Mouse (Mus musculus): ENCODE data around the gene Zfp809.
A peak's percentile ranks its signal among the peaks of the same experiment; 100 is the strongest.
"Not testable (repeated sequence)": the region's sequence is repeated elsewhere in the genome, so short reads cannot be mapped to it uniquely, and the experiment has no call there.

Gene Zfp809

GRCm38 (mm10) chr9:22225581-22226388 is at the start of gene Zfp809:
Zfp809 (plus strand) TSS chr9:22225714.
- DNase-seq (ENCODE audit: low spot score) = peak; percentile 97

DNA sequence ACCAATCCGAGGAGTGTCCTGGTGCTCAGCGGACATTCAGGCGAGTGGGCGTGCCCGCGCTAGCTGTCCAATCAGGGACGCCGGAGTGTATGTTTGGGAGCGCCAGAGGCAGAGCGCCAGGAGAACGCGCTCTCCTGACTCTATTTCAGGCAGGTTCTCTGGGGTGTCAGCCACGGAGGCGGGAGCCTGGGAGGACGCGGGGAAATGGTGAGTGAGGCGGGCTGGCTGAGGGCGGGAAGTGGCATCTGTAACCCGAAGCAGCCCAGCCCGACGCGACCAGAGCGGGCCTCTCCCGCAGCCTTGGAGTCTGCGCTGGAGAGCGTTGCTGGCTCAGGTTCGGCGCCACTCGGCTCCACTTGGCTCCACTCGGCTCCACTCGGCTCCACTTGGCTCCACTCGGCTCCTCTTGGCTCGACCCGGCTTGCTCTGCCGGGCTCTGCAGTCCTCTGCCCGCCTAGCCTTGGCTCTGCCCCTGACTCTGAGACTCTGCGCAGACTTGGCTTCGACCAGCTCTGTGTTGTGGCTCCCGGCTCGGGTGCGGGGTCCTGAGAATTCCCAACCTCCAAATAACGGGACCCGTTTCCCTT is 37.4 kb upstream of the Zfp809 start, which contains the start of gene Zfp872:
TSS of gene Zfp872 (plus strand) at position 66 of the 587 bp plus-strand sequence.
- DNase-seq (ENCODE audit: low spot score) = peak; percentile 81

DNA sequence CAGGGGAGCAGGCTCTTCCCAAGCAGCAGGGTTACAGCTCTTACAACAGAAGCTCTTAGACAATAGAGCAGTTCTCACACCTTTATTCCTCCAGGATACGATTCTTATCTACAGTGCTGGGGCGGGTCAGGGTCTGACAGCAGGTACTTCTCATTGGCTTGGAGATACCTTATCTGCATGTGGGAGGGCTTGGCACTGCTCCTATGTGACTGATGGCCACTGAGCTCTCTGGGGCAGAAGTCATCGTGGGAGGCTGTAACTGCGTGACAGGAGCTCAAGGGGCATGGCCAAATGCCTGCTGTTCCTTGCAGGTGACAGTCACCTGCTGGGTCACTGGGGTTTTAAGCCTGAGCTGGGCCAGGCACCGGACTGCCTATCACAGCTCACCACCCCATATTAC is 29.1 kb upstream of the Zfp809 start:
- no peak for DNase-seq (ENCODE audit: low spot score)

GRCm38 (mm10) chr9:22213785-22214194 is 11.7 kb upstream of the Zfp809 start:
- DNase-seq (ENCODE audit: low spot score) = peak; percentile 78

DNA sequence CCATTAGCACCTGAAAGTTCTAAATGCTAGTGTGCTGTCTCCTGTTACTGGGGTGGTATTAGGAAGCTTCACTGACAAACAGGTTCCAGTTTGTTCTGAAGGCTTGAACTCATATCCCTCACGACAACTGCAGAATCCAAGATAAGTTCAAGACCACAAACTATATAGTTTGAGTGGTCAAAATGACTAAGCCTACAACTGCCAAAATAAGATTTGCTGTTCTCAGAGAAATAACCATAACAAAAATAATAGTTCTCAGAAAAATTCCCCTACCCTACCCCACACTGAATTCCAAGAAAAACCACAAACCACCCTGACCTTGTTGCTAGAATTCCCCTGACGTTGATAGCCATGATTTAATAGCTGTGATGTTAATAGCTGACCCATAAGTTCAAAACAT is 11.0 kb upstream of the Zfp809 start:
- no peak for DNase-seq (ENCODE audit: low spot score)

DNA sequence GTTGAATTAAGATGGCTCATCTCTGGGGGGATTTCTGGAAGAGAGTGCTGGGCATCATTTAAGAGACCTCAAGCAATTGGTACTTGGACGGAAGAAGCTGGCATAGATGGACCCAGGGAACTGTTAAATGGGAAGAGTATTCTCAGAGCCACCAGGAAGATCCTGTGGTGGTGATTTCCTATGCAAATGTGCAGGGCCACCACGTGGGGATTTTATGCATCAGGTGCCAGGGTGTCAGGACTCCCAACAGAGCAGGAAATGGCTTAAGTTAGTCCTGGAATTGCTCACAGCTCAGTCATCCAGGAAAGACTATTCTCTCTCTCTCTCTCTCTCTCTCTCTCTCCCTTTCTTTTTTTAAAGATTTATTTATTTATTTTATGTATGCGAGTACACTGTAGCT is 8.8 kb upstream of the Zfp809 start:
- DNase-seq (ENCODE audit: low spot score) = no peak

DNA sequence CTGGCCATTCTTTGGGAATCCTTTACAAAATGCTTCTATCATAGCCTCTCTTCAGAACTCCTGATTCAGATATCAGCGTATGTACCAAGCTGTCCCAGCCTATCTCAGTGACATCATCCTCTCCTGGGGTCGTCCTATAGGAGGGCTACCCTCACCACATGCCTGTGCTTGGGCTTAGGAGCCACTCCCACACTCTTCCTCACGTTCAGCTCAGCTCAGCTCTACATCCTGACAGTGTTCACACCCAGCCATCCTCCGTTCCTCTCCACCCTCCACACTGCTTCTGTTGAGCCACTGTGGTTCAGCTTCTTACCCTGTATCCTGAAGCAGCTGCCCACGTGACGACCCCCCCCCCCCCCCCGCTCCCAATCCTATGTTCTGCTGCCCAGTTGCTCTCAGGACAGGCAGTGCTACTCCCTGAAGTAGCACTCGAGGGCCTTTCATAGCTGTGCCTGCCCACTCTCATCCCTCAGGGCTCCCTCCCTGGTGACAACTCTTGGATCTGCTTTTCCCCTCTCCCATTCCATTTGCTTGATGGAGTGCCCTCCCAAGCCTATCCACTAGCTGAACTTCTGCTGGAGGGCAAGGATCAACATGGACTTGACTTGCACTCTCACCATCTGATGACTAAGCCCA is 7.5 kb upstream of the Zfp809 start:
- no peak for DNase-seq (ENCODE audit: low spot score)

- DNase-seq (ENCODE audit: low spot score) = no peak
Observed at GRCm38 (mm10) chr9:22224066-22224465, 1.4 kb upstream of the Zfp809 start.

DNA sequence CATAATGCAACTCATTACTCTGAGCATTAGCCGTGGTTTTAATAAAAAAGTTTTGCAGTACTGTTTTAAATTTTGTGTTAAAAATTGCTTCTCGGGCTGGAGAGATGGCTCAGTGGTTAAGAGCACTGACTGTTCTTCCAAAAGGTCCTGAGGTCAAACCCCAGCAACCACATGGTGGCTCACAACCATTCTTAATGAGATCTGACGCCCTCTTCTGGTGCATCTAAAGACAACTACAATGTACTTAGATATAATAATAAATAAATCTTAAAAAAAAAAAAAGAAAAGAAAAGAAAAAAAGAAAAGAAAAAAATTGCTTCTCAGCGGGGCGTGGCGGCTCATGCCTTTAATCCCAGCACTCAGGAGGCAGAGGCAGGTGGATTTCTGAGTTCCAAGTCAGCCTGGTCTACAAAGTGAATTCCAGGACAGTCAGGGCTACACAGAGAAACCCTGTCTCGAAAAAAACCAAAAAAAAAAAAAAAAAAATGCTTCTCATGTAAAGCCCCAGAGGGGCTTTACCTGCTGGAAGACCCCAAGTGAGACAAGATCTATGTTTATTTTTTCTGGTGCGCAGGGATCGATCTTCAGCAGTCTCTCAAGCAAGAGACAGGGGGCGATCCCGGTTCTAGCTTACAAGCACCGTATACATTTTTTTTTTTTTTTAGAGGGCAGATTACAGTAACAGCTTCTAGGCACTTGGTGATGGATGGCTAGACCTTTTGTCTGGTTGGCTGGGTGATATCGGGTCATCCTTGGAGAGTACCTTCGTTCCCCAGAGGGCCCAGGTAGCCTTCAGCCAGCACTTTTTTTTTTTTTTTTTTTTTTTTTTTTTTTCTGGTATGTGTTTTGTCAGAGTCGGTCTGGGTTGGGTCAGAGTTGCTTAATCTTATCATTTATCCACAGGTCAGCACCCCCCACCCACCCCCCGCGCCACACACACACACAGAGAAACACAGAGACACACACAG is 694 bp upstream of the Zfp809 start:
- no peak for DNase-seq (ENCODE audit: low spot score)

GRCm38 (mm10) chr9:22226389-22226673 is 817 bp downstream of the Zfp809 start:
- not testable (repeated sequence) for DNase-seq (ENCODE audit: low spot score)

DNA sequence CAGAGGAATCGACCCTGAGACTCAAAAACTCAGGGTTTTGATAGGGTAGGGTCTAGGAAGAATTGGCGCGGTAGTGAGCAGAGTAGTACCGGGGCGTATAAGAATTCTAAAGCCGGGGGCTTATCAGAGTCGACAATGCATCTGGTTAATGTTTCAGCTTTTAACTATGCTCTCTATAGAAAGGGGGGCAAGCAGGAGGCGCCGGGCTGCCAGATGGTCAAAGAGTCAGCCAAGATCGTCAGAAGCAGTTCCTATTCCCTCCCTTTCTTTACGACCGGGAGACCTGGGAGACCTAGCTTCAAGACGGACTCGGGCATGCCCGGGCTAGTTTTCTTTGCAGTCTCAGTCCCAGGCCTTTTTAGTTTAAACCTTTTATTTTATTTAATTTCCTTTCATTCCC is 1.3 kb downstream of the Zfp809 start:
- DNase-seq (ENCODE audit: low spot score) = peak; percentile 47

DNA sequence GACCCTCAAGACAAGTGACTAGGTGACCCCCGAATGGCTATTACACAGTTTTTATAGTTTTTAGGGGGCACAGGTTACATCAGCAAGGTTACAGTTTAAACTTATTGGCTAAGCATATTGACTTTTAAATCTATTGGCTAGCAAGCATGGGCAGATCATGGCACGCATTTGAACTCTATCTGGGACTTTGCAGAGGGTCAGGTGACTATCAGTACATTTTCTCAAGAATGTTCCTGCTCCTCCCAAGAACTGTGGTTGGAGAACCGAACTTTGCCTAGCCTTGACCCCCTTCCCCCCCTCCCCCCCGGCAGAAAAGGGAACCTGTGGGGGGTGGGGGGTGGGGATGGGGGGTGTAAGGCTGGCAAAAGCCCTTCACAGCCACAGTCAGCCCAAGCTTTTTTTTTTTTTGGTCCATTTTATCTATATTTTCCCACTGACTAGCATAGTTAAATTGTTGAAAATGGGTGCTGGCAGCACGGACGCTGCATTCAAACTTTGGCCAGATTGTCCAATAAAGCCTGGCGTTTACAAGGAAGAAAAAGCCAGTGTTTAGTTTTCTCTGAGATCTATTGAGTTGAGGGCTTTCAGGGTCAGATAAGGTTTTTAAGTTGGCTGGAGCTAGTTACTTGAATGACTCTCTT is 4.0 kb downstream of the Zfp809 start:
- DNase-seq (ENCODE audit: low spot score) = no peak

DNA sequence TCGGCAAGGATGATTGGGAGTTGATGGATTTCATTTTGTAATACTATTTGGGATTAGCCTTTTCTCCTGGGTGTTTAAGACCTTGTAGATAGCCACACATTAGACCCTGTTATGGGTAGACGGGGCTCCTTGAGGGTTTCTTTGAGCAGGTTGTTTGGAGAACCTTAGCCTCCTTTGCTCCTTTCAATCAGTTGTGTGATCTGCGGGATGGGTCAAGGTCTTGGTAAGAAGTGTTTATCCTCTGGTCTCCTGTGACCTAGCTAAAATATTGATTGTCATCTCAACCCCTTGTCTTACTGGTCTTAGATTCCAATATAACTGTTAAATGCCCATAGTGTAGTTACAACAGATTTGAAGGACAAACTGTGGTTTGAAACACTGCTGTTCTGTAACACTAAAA is 4.5 kb downstream of the Zfp809 start:
- DNase-seq (ENCODE audit: low spot score) = no peak

DNA sequence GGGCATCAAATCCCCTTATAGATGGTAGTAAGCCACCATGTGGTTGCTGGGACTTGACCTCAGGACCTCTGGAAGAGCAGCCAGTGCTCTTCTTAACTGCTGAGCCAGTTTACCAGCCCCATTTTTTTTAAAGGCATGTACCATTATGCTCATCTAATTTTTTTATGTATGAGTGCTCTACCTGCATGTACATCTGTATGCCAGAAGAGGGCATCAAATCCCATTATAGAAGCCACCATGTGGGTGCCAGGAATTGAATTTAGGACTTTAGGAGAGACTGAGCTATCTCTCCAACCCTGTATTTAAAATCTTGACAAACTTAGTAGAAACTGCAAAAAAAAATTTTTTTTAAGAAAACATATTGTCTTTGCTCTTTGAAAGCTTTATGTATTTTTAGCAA is 5.0 kb downstream of the Zfp809 start:
- DNase-seq (ENCODE audit: low spot score) = no peak

DNA sequence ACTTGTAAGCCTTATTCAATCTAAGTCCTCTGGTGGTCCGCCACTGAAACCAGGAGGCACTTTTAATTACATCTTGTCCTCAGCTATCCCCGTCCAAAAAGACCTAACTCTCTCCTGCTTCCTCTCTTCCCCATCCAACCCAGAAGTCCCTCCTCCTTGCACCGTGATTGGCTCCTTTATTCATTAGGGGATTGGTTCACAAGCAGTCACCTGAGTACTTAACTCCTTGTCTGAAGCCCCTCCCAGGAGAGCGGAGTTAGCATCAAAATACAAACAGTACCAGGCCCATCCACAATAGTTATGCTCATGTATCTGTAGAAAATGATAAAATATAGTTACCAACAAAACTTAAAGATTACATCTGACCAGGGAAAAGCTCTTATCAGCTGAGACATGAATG is 14.5 kb downstream of the Zfp809 start:
- peak; percentile 27 for DNase-seq (ENCODE audit: low spot score)

- DNase-seq (ENCODE audit: low spot score) = no peak
Observed at GRCm38 (mm10) chr9:22244242-22244641, 18.7 kb downstream of the Zfp809 start.

GRCm38 (mm10) chr9:22256579-22256978 is 31.1 kb downstream of the Zfp809 start:
- DNase-seq (ENCODE audit: low spot score) = no peak

GRCm38 (mm10) chr9:22258784-22259183 is 33.3 kb downstream of the Zfp809 start:
- no peak for DNase-seq (ENCODE audit: low spot score)

- DNase-seq (ENCODE audit: low spot score) = peak; percentile 45
Observed at GRCm38 (mm10) chr9:22259184-22260091, 33.9 kb downstream of the Zfp809 start, which contains the start of gene Zfp599. Zfp599 (minus strand) TSS chr9:22259895.

GRCm38 (mm10) chr9:22260092-22260422 is 34.5 kb downstream of the Zfp809 start:
- DNase-seq (ENCODE audit: low spot score) = no peak

GRCm38 (mm10) chr9:22261594-22261993 is 36.1 kb downstream of the Zfp809 start:
- no peak for DNase-seq (ENCODE audit: low spot score)

All from testis, postnatal 14 days (tissue).